Comparison of ENCODE assay signal across 23 mouse cellular contexts in genomic region chr12:17289060-17289459, GRCm38 (mm10). TPM values are rescaled to one million over a fixed set of nuclear protein-coding genes. Genes with fewer than 3 reads are reported as not detected.
DNase-seq lines count a peak whose midpoint lies in the region; ATAC-seq and TF ChIP-seq lines count a peak whose summit lies in the region.
"Had no signal": no experiment of that assay in that cellular context is flagged by ENCODE, and none has a peak within 500 bp of the region (broad histone marks: within the 10 kb centered on the region; RNA-seq: fewer than 3 reads in every experiment).

No protein-coding gene starts in this region.

- ATAC-seq in lung, embryonic 15.5 days (ENCODE audit: borderline replicate concordance, extremely low read depth, low FRiP score, low TSS enrichment), result no peak
- no peak for ATAC-seq in intestine, postnatal 0 days
- ATAC-seq: CD4-positive, CD25-positive, alpha-beta regulatory T cell, adult 4 months; liver, embryonic 12.5 days had no signal

- no peak for TF ChIP-seq CTCF in intestine, postnatal 0 days (IDR thresholded peaks at IDR 0.05; ENCODE audit: low read depth)

- H3K36me3 ChIP-seq in lung, embryonic 15.5 days, result peaks cover 19% of the 10 kb centered on the region
- peaks cover 14% of the 10 kb centered on the region for H3K36me3 ChIP-seq in intestine, postnatal 0 days (ENCODE audit: control insufficient read depth, insufficient read depth)

- H3K27ac ChIP-seq in lung, embryonic 15.5 days, result 0 out of 2 replicates have a peak overlapping the region, but pooled peaks have one; percentile 6
- no peak overlapping the region for H3K27ac ChIP-seq in intestine, postnatal 0 days (ENCODE audit: low read depth, low read length)
- H3K27ac ChIP-seq: forebrain, embryonic 10.5 days; heart, embryonic 15.5 days; hindbrain, embryonic 10.5 days; liver, embryonic 12.5 days; midbrain, embryonic 12.5 days had no signal

- no peaks in the 10 kb centered on the region for H3K27me3 ChIP-seq in lung, embryonic 15.5 days
- H3K27me3 ChIP-seq in intestine, postnatal 0 days (replicated peaks; ENCODE audit: control insufficient read depth, insufficient read depth, low read length), result no peaks in the 10 kb centered on the region
- H3K27me3 ChIP-seq: heart, embryonic 15.5 days; liver, embryonic 12.5 days; midbrain, embryonic 12.5 days had no signal

- peaks cover 16% of the 10 kb centered on the region for H3K4me1 ChIP-seq in lung, embryonic 15.5 days
- H3K4me1 ChIP-seq in intestine, postnatal 0 days (replicated peaks; ENCODE audit: control insufficient read depth, insufficient read depth, low read length), result no peaks in the 10 kb centered on the region
- H3K4me1 ChIP-seq: forebrain, embryonic 10.5 days; hindbrain, embryonic 10.5 days; liver, embryonic 12.5 days; midbrain, embryonic 12.5 days had no signal

- no peak overlapping the region for H3K9ac ChIP-seq in lung, embryonic 15.5 days
- H3K9ac ChIP-seq in intestine, postnatal 0 days (ENCODE audit: low read depth, low read length), result no peak overlapping the region
- H3K9ac ChIP-seq: heart, embryonic 15.5 days; liver, embryonic 12.5 days; midbrain, embryonic 12.5 days had no signal

- H3K9me3 ChIP-seq in lung, embryonic 15.5 days, result no peaks in the 10 kb centered on the region
- no peaks in the 10 kb centered on the region for H3K9me3 ChIP-seq in intestine, postnatal 0 days (ENCODE audit: control insufficient read depth)
- H3K9me3 ChIP-seq: forebrain, embryonic 10.5 days; G1E; heart, embryonic 15.5 days; hindbrain, embryonic 10.5 days; liver, embryonic 12.5 days; midbrain, embryonic 12.5 days had no signal

- DNase-seq in lung, postnatal 4 days, result no peak
- DNase-seq in adrenal gland, adult 8-10 months, result peak; percentile 37
- peak; percentile 93 for DNase-seq in fibroblast of lung, adult 2 months (ENCODE audit: low read depth)
- no peak for DNase-seq in heart, postnatal 36 days
- no peak for DNase-seq in layer of hippocampus, adult 8-10 months (ENCODE audit: low spot score in 2 of 2)
- DNase-seq: cerebellum, adult 11-12 months; cerebellum, postnatal 36 days; heart, adult 18-20 months; kidney, adult 8-10 months; kidney, postnatal 36 days; right cerebral cortex, adult 18-20 months; thymus, adult 18-20 months had no signal

- H3K4me2 ChIP-seq in lung, embryonic 15.5 days, result no peak overlapping the region
- H3K4me2 ChIP-seq in intestine, postnatal 0 days (replicated peaks; ENCODE audit: low read depth), result no peak overlapping the region
- H3K4me2 ChIP-seq: heart, embryonic 15.5 days; liver, embryonic 12.5 days; midbrain, embryonic 12.5 days had no signal

- intact Hi-C loops in heart, postnatal 36 days (cut with DNase I), result no loop called here

- H3K4me3 ChIP-seq in lung, embryonic 15.5 days, result no peak overlapping the region
- no peak overlapping the region for H3K4me3 ChIP-seq in intestine, postnatal 0 days (ENCODE audit: low read depth, low read length)
- H3K4me3 ChIP-seq: forebrain, embryonic 10.5 days; heart, embryonic 15.5 days; hindbrain, embryonic 10.5 days; liver, embryonic 12.5 days; midbrain, embryonic 12.5 days had no signal

- WGBS in lung, embryonic 15.5 days, result 56% methylated on average over 2 of the region's 2 CpGs
- WGBS in intestine, postnatal 0 days, result 47% methylated on average over 2 of the region's 2 CpGs

RNA-seq across cellular contexts. Expression of gene Pdia6, which starts 22.7 kb away (rescaled TPM):
- polyA plus RNA-seq in lung, embryonic 15.5 days (2015; fragmentation: Nextera tagmentation; extraction: Ambion mirVana), result 718 and 737 TPM in 2 replicates
- 100 to 1,000 TPM; 165 to 203 (median 180) TPM for total RNA-seq in adrenal gland, adult 8-10 months (2022)
- 100 to 1,000 TPM in 1 of 2 experiments, 10 to 100 TPM in 1; 98.3 to 112 TPM for total RNA-seq in heart, postnatal 36 days (2021)
- polyA plus RNA-seq in intestine, postnatal 0 days (2015; fragmentation: Nextera tagmentation; extraction: Ambion mirVana), result 171 and 184 TPM in 2 replicates
- 100 to 1,000 TPM; 101 to 184 (median 146) TPM for total RNA-seq in layer of hippocampus, adult 8-10 months (2022)

RNA-seq across cellular contexts. Expression of gene Atp6v1c2, which starts 40.1 kb away (rescaled TPM):
- polyA plus RNA-seq in lung, embryonic 15.5 days (2015; fragmentation: Nextera tagmentation; extraction: Ambion mirVana), result 2.5 and 3.1 TPM in 2 replicates
- total RNA-seq in adrenal gland, adult 8-10 months (2022), result 1 to 10 TPM; 1.2 to 4.0 (median 2.2) TPM
- total RNA-seq in heart, postnatal 36 days (2021), result not detected
- polyA plus RNA-seq in intestine, postnatal 0 days (2015; fragmentation: Nextera tagmentation; extraction: Ambion mirVana), result not detected in 2 replicates
- total RNA-seq in layer of hippocampus, adult 8-10 months (2022), result 1 to 10 TPM; 2.2 to 3.6 (median 3.0) TPM
- total RNA-seq: gastrocnemius, adult 8-10 months had no signal
- polyA plus RNA-seq: CD4-positive, CD25-positive, alpha-beta regulatory T cell, adult 4 months; G1E; small intestine, adult 2 months had no signal

RNA-seq across cellular contexts. Expression of gene Nol10, which starts 59.2 kb away (rescaled TPM):
- polyA plus RNA-seq in lung, embryonic 15.5 days (2015; fragmentation: Nextera tagmentation; extraction: Ambion mirVana), result 25.1 TPM in 2 replicates
- total RNA-seq in adrenal gland, adult 8-10 months (2022), result 10 to 100 TPM; 15.1 to 22.2 (median 19.4) TPM
- 1 to 10 TPM; 6.8 to 7.8 TPM for total RNA-seq in heart, postnatal 36 days (2021)
- polyA plus RNA-seq in intestine, postnatal 0 days (2015; fragmentation: Nextera tagmentation; extraction: Ambion mirVana), result 5.2 and 5.3 TPM in 2 replicates
- 10 to 100 TPM; 18.7 to 22.4 (median 19.9) TPM for total RNA-seq in layer of hippocampus, adult 8-10 months (2022)

Comparison
In these comparisons a context has a peak if more than half of its experiments do, and no peak if none do; other contexts are left out.
1. DNase-seq: peak in adrenal gland, adult 8-10 months (single experiment) and fibroblast of lung, adult 2 months (single experiment); none in lung, postnatal 4 days (0 of 2), heart, postnatal 36 days (0 of 2) and layer of hippocampus, adult 8-10 months (0 of 2).